ENCODE assay signal across 8 mouse cellular contexts in the genomic region with DNA sequence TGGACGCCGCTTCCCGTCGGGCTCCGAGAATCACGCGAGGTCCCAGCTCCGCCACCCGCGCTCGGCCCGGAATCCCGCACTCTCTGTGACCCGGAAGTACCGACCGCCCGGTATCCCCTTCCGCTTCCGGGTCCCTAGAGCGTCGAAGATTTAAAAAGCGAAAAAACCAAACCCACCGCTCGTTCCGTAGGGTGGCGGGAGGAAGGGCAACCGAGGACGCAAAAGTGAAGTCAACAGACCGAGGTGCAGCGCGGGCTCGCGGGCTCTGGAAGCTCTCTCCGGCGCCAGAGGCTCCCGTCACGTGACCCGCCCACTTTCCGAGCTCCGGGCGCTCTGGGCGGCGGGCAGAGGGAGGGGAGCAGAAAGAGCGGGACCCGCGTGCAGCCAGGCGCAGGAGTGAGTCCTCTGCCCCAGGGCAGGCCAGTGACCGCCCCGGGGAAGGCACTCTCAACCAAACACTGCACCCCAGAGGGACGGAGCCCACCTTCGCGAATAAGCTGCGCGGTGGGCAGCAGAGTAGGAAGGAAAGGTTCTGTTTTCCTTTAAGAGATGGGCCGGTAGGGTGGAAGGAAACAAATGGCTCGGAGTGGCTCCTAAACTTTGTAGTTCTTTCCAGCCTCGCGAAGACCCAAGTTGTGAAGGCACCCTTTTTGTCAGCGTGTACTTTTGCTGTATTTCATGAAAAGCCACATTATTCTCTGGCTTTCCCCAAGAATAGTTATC. TPM values are rescaled to one million over a fixed set of nuclear protein-coding genes. Genes with fewer than 3 reads are reported as not detected.
DNase-seq lines count a peak whose midpoint lies in the region; ATAC-seq and TF ChIP-seq lines count a peak whose summit lies in the region.

A gene (minus strand): TSS at position 261 of the 723 bp plus-strand sequence.

- peaks cover 65% of the 10 kb centered on the region for H3K36me3 ChIP-seq in E14TG2a.4 (ENCODE audit: insufficient read depth, low read length)
- peaks cover 42% of the 10 kb centered on the region for H3K36me3 ChIP-seq in forebrain, embryonic 13.5 days (ENCODE audit: poor library complexity, severe bottlenecking)
- H3K36me3 ChIP-seq in neural tube, embryonic 15.5 days: peaks cover 29% of the 10 kb centered on the region

- no peaks in the 10 kb centered on the region for H3K9me3 ChIP-seq in E14TG2a.4 (ENCODE audit: low read length)
- no peaks in the 10 kb centered on the region for H3K9me3 ChIP-seq in forebrain, embryonic 13.5 days (replicated peaks)
- H3K9me3 ChIP-seq in neural tube, embryonic 15.5 days (replicated peaks): no peaks in the 10 kb centered on the region

- ATAC-seq in forebrain, embryonic 13.5 days: peak; percentile 98
- ATAC-seq in neural tube, embryonic 15.5 days (ENCODE audit: low FRiP score): peak; percentile 98

- intact Hi-C loops in heart, postnatal 14 days (cut with DNase I): loop anchor here (5.0 to 10.0 kb wide), 2 partner anchors 75 to 293 kb away; no protein-coding TSS in a partner anchor

- no peaks in the 10 kb centered on the region for H3K27me3 ChIP-seq in E14TG2a.4 (ENCODE audit: insufficient read depth, low read length)
- no peaks in the 10 kb centered on the region for H3K27me3 ChIP-seq in forebrain, embryonic 13.5 days
- no peaks in the 10 kb centered on the region for H3K27me3 ChIP-seq in neural tube, embryonic 15.5 days (replicated peaks)

- TF ChIP-seq CTCF in E14TG2a.4 (conservative IDR thresholded peaks at IDR 0.05; ENCODE audit: low read length): no peak

- under 1% methylated on average over 59 of the region's 59 CpGs for WGBS in forebrain, embryonic 13.5 days
- under 1% methylated on average over 59 of the region's 59 CpGs for WGBS in neural tube, embryonic 15.5 days

- H3K4me2 ChIP-seq in forebrain, embryonic 13.5 days: peak within 1 kb of the TSS; percentile 81
- peak within 1 kb of the TSS; percentile 76 for H3K4me2 ChIP-seq in neural tube, embryonic 15.5 days

- peak; percentile 77 for DNase-seq in c-Kit-positive CD71-positive TER-119-positive erythroid progenitor cells, embryonic 14.5 days (ENCODE audit: low spot score)
- peak; percentile 80 to 85 for DNase-seq in heart, postnatal 14 days
- peak; percentile 80 for DNase-seq in layer of hippocampus, adult 11-12 months (ENCODE audit: low spot score)
- peak; percentile 77 to 82 for DNase-seq in lung, adult 18-20 months
- DNase-seq in testis, postnatal 14 days (ENCODE audit: low spot score): peak; percentile 88

- H3K27ac ChIP-seq in forebrain, embryonic 13.5 days: peak within 1 kb of the TSS; percentile 96
- peak within 1 kb of the TSS; percentile 95 for H3K27ac ChIP-seq in neural tube, embryonic 15.5 days (replicated peaks)

- peak within 1 kb of the TSS; percentile 99 for H3K4me3 ChIP-seq in E14TG2a.4 (replicated peaks; ENCODE audit: low read length)
- peak within 1 kb of the TSS; percentile 100 for H3K4me3 ChIP-seq in forebrain, embryonic 13.5 days
- peak within 1 kb of the TSS; percentile 100 for H3K4me3 ChIP-seq in neural tube, embryonic 15.5 days (replicated peaks)

- H3K4me1 ChIP-seq in E14TG2a.4 (replicated peaks; ENCODE audit: low read depth, low read length): peaks cover 53% of the 10 kb centered on the region
- H3K4me1 ChIP-seq in forebrain, embryonic 13.5 days: peaks cover 19% of the 10 kb centered on the region
- H3K4me1 ChIP-seq in neural tube, embryonic 15.5 days: peaks cover 21% of the 10 kb centered on the region

- H3K9ac ChIP-seq in forebrain, embryonic 13.5 days: peak within 1 kb of the TSS; percentile 99
- H3K9ac ChIP-seq in neural tube, embryonic 15.5 days (replicated peaks): peak within 1 kb of the TSS; percentile 91

RNA-seq across cellular contexts. Expression of the gene that starts here (rescaled TPM):
- polyA plus RNA-seq in forebrain, embryonic 13.5 days (2015; fragmentation: Nextera tagmentation; extraction: Ambion mirVana): 83.8 and 86.1 TPM in 2 replicates
- total RNA-seq in heart, postnatal 14 days (2021): 10 to 100 TPM; 25.9 to 26.7 TPM
- polyA plus RNA-seq in neural tube, embryonic 15.5 days (2015; fragmentation: Nextera tagmentation; extraction: Ambion mirVana): 36.8 and 45.9 TPM in 2 replicates

Comparison
In these comparisons a context has a peak if more than half of its experiments do, and no peak if none do; other contexts are left out.
1. Peak in every context shown above with its lines: DNase-seq, ATAC-seq, H3K4me3 ChIP-seq and H3K27ac ChIP-seq.